Comparison of ENCODE assay signal across 23 mouse cellular contexts in genomic region chr19:6184131-6184530, GRCm38 (mm10). TPM values are rescaled to one million over a fixed set of nuclear protein-coding genes. Genes with fewer than 3 reads are reported as not detected.
"Had no signal": no experiment of that assay in that cellular context is flagged by ENCODE, and none has a peak within 500 bp of the region (broad histone marks: within the 10 kb centered on the region; RNA-seq: fewer than 3 reads in every experiment).

Majin (plus strand) TSS chr19:6184388.

- DNase-seq: kidney, adult 11 months; kidney, adult 8-10 months; kidney, postnatal 10 days; kidney, postnatal 36 days; liver; lung, adult 18-20 months; lung, postnatal 10 days; lung, postnatal 36 days; right cerebral cortex, postnatal 25 days; spleen, adult 18-20 months; thymus, postnatal 36 days had no signal

RNA-seq across cellular contexts. Expression of gene Majin, which starts in this region (rescaled TPM):
- total RNA-seq: layer of hippocampus, postnatal 14 days had no signal
- polyA plus RNA-seq: kidney, embryonic 15.5 days; limb, embryonic 10.5 days; limb, embryonic 13.5 days; liver, embryonic 12.5 days; liver, embryonic 15.5 days; lung, embryonic 15.5 days; midbrain, embryonic 10.5 days; midbrain, embryonic 13.5 days; midbrain, embryonic 16.5 days; neural tube, embryonic 11.5 days; stomach, embryonic 15.5 days had no signal
